Mouse (Mus musculus): ENCODE data around the gene Tmem267. TPM values are rescaled to one million over a fixed set of nuclear protein-coding genes. Genes with fewer than 3 reads are reported as not detected.
"Not testable (repeated sequence)": the region's sequence is repeated elsewhere in the genome, so short reads cannot be mapped to it uniquely, and the experiment has no call there.

Tmem267 gene
- polyA plus RNA-seq, 1 experiment from 2014 or later: 1.3 TPM

- Histone ChIP-seq H3K4me3 (ENCODE audit: low read depth, low read length) (no peak overlapping the region), H3K36me3 (ENCODE audit: control insufficient read depth, insufficient read depth, low read length) (no peaks in the 10 kb centered on the region), H3K27me3 (ENCODE audit: control insufficient read depth, insufficient read depth, low read length) (no peaks in the 10 kb centered on the region), H3K9me3 (ENCODE audit: control insufficient read depth, low read length) (no peaks in the 10 kb centered on the region), H3K4me2 (replicated peaks; ENCODE audit: low read depth) (no peak overlapping the region), H3K27ac (replicated peaks) (no peak overlapping the region), H3K4me1 (replicated peaks; ENCODE audit: control insufficient read depth, insufficient read depth) (no peaks in the 10 kb centered on the region), H3K9ac (ENCODE audit: low read length) (no peak overlapping the region)
- ATAC-seq (ENCODE audit: low FRiP score, low TSS enrichment) (no peak), DNase-seq (ENCODE audit: low spot score) (no peak)
- 36% methylated on average over 3 of the region's 3 CpGs for WGBS
- no peak for TF ChIP-seq CTCF (IDR thresholded peaks at IDR 0.05; ENCODE audit: low read depth)
- no peak for TF ChIP-seq EP300 (optimal IDR thresholded peaks at IDR 0.05)
Observed at GRCm38 (mm10) chr13:119619735-119620134, 131.9 kb downstream of the Tmem267 start.

DNA sequence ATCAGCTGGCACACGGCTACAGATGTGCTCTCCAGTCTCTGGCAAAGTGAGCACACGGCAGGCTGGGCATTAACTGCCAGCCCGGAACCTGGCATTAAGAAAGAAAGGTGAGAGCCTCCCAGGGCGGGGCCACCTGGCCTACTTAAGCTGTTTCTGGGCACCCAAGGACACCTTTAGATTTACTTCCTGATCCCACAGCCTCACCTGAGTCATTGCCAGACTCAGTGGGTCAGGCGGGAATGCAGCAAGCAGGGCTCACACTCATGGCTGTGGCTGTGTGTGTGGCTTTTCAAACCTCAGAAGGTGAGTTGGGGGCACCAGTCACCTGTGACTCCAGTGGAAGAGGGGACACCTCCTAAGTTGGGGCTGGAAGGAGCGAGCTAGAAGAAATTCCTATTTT is 135.8 kb downstream of the Tmem267 start, which contains the start of gene Ccl28:
Ccl28 (plus strand) TSS at position 186 of the 400 bp plus-strand sequence.
- WGBS: 66% methylated on average over 6 of the region's 6 CpGs
- TF ChIP-seq CTCF (IDR thresholded peaks at IDR 0.05; ENCODE audit: low read depth) (no peak), EP300 (optimal IDR thresholded peaks at IDR 0.05) (no peak)
- Histone ChIP-seq H3K4me3 (ENCODE audit: low read depth, low read length) (no peak within 1 kb of the TSS), H3K4me1 (replicated peaks; ENCODE audit: control insufficient read depth, insufficient read depth) (no peaks in the 10 kb centered on the region), H3K36me3 (ENCODE audit: control insufficient read depth, insufficient read depth, low read length) (no peaks in the 10 kb centered on the region), H3K27me3 (ENCODE audit: control insufficient read depth, insufficient read depth, low read length) (no peaks in the 10 kb centered on the region; the same call in 1 of the 2 replicates), H3K9ac (ENCODE audit: low read length) (no peak within 1 kb of the TSS), H3K27ac (replicated peaks) (no peak within 1 kb of the TSS), H3K9me3 (ENCODE audit: control insufficient read depth, low read length) (no peaks in the 10 kb centered on the region), H3K4me2 (replicated peaks; ENCODE audit: low read depth) (no peak within 1 kb of the TSS)
- ATAC-seq (ENCODE audit: low FRiP score, low TSS enrichment): peak; percentile 73; the same call in 1 of the 2 replicates
- no peak for DNase-seq (ENCODE audit: low spot score)

- not testable (repeated sequence) for H3K4me2 ChIP-seq (replicated peaks; ENCODE audit: low read depth); DNase-seq (ENCODE audit: low spot score); H3K36me3 ChIP-seq (ENCODE audit: control insufficient read depth, insufficient read depth, low read length); H3K27me3 ChIP-seq (ENCODE audit: control insufficient read depth, insufficient read depth, low read length); H3K27ac ChIP-seq (replicated peaks); H3K4me3 ChIP-seq (ENCODE audit: low read depth, low read length); H3K9me3 ChIP-seq (ENCODE audit: control insufficient read depth, low read length); H3K9ac ChIP-seq (ENCODE audit: low read length); H3K4me1 ChIP-seq (replicated peaks; ENCODE audit: control insufficient read depth, insufficient read depth)
- TF ChIP-seq CTCF (IDR thresholded peaks at IDR 0.05; ENCODE audit: low read depth): peak; percentile 59
- 83% methylated on average over 5 of the region's 5 CpGs for WGBS
- ATAC-seq (ENCODE audit: low FRiP score, low TSS enrichment): 0 out of 2 replicates have a peak, but pooled peaks have one; percentile 38
Observed at GRCm38 (mm10) chr13:119625952-119626351, 138.1 kb downstream of the Tmem267 start.

DNA sequence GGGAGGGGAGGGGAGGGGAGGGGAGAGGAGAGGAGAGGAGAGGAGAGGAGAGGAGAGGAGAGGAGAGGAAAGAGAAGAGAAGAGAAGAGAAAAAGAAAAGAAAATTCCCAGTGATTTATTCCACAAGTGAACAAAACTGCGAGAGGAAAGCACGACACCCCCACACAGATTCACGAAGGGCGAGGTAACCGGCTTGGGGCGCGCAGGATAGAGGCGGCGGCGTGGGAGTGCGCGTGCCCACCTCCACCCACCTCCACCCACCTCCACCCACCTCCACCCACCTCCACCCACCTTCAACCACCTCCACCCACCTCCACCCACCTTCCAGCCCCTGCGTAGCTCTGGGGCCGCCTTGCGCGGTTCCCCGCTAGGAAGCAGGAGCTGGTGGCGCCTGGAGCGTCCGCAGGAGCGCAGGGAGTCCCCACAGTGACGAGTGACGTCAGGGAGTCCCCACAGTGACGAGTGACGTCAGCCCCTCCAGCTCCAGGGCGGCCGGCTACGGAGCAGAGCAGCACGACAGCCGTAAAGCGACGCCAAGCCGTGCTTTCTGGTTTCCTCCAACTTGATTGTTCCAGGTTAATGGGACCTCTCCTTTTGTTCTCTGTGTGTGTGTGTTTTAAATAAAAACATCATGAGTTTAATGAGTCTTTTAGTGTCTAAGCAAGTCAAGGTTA is 143.8 kb downstream of the Tmem267 start:
- DNase-seq (ENCODE audit: low spot score): peak; percentile 93
- Histone ChIP-seq H3K27ac (replicated peaks) (no peak overlapping the region), H3K4me2 (replicated peaks; ENCODE audit: low read depth) (peak overlapping the region; percentile 62), H3K9me3 (ENCODE audit: control insufficient read depth, low read length) (no peaks in the 10 kb centered on the region), H3K9ac (ENCODE audit: low read length) (peak overlapping the region; percentile 50; the same call in 1 of the 2 replicates), H3K4me3 (ENCODE audit: low read depth, low read length) (peak overlapping the region; percentile 45), H3K36me3 (ENCODE audit: control insufficient read depth, insufficient read depth, low read length) (no peaks in the 10 kb centered on the region), H3K4me1 (replicated peaks; ENCODE audit: control insufficient read depth, insufficient read depth) (no peaks in the 10 kb centered on the region), H3K27me3 (ENCODE audit: control insufficient read depth, insufficient read depth, low read length) (no peaks in the 10 kb centered on the region; the same call in 1 of the 2 replicates)
- WGBS: under 1% methylated on average over 27 of the region's 33 CpGs
- peak; percentile 98 for ATAC-seq (ENCODE audit: low FRiP score, low TSS enrichment)
- TF ChIP-seq EP300 (optimal IDR thresholded peaks at IDR 0.05) (no peak), CTCF (IDR thresholded peaks at IDR 0.05; ENCODE audit: low read depth) (no peak)

DNA sequence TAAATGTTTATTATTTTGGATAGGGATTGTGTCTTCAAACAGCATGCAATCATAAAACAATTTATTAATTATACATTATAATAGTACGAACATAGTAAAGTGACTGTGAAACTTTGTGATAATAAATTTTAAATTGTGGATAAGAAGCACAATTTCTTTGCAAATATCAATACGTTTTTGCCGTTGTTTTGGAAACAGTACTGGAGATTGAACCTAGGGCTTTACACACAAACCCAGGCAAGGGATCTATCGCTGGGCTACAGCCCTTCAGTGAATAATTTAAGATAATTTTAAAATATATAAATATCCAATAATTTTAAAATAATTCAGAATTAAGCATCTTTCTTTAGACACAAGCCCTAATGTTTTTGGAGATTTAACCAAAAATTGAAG is 144.3 kb downstream of the Tmem267 start:
- Histone ChIP-seq H3K4me2 (replicated peaks; ENCODE audit: low read depth) (peak overlapping the region; percentile 62; the same call in 1 of the 2 replicates), H3K9ac (ENCODE audit: low read length) (no peak overlapping the region), H3K9me3 (ENCODE audit: control insufficient read depth, low read length) (no peaks in the 10 kb centered on the region), H3K36me3 (ENCODE audit: control insufficient read depth, insufficient read depth, low read length) (no peaks in the 10 kb centered on the region), H3K27me3 (ENCODE audit: control insufficient read depth, insufficient read depth, low read length) (no peaks in the 10 kb centered on the region), H3K4me1 (replicated peaks; ENCODE audit: control insufficient read depth, insufficient read depth) (no peaks in the 10 kb centered on the region), H3K27ac (replicated peaks) (no peak overlapping the region), H3K4me3 (ENCODE audit: low read depth, low read length) (peak overlapping the region; percentile 45; the same call in 1 of the 2 replicates)
- 79% methylated on average over 4 of the region's 4 CpGs for WGBS
- no peak for DNase-seq (ENCODE audit: low spot score)
- TF ChIP-seq CTCF (IDR thresholded peaks at IDR 0.05; ENCODE audit: low read depth) (no peak), EP300 (optimal IDR thresholded peaks at IDR 0.05) (no peak)
- ATAC-seq (ENCODE audit: low FRiP score, low TSS enrichment): no peak

GRCm38 (mm10) chr13:119635496-119635895 is 147.7 kb downstream of the Tmem267 start:
- TF ChIP-seq CTCF (IDR thresholded peaks at IDR 0.05; ENCODE audit: low read depth) (no peak), EP300 (optimal IDR thresholded peaks at IDR 0.05) (no peak)
- 62% methylated on average over 2 of the region's 2 CpGs for WGBS
- DNase-seq (ENCODE audit: low spot score): no peak
- H3K27ac ChIP-seq (replicated peaks): no peak overlapping the region
- H3K9ac ChIP-seq (ENCODE audit: low read length): no peak overlapping the region
- no peak overlapping the region for H3K4me2 ChIP-seq (replicated peaks; ENCODE audit: low read depth)
- H3K4me1 ChIP-seq (replicated peaks; ENCODE audit: control insufficient read depth, insufficient read depth): no peaks in the 10 kb centered on the region
- no peak overlapping the region for H3K4me3 ChIP-seq (ENCODE audit: low read depth, low read length)
- no peaks in the 10 kb centered on the region for H3K9me3 ChIP-seq (ENCODE audit: control insufficient read depth, low read length)
- H3K36me3 ChIP-seq (ENCODE audit: control insufficient read depth, insufficient read depth, low read length): no peaks in the 10 kb centered on the region
- no peaks in the 10 kb centered on the region for H3K27me3 ChIP-seq (ENCODE audit: control insufficient read depth, insufficient read depth, low read length)
- no peak for ATAC-seq (ENCODE audit: low FRiP score, low TSS enrichment)
